Mouse (Mus musculus) liver, embryonic 15.5 days (tissue): ENCODE data around the gene Hyal2. TPM values are rescaled to one million over a fixed set of nuclear protein-coding genes. Genes with fewer than 3 reads are reported as not detected.

ENCODE experiments used
- ATAC-seq: fragments of 200-750 bp; cut with Nextera tagmentation; 2 replicates; pipeline ENCODE4 v1.8.0; 2017; ENCODE audit warnings: moderate number of reproducible peaks, mild to moderate bottlenecking, moderate library complexity; ENCODE audit not compliant: insufficient read depth
- H3K27ac ChIP-seq: fragments of 300-500 bp; sonication (generic); replicated peaks from 2 replicates; pipeline ENCODE4 v1.5.1; 2015; ENCODE audit warnings: mild to moderate bottlenecking, inconsistent platforms
- H3K27me3 ChIP-seq: fragments of 300-500 bp; sonication (generic); 2 replicates; pipeline ENCODE4 v1.6.1; 2015; ENCODE audit warnings: mild to moderate bottlenecking, inconsistent platforms
- H3K36me3 ChIP-seq: fragments of 300-500 bp; sonication (generic); replicated peaks from 2 replicates; pipeline ENCODE4 v1.6.1; 2015; ENCODE audit warnings: moderate library complexity, mild to moderate bottlenecking, inconsistent platforms
- H3K4me1 ChIP-seq: fragments of 300-500 bp; sonication (generic); replicated peaks from 2 replicates; pipeline ENCODE4 v1.6.1; 2015; ENCODE audit warnings: inconsistent platforms
- H3K4me2 ChIP-seq: fragments of 300-500 bp; sonication (generic); 2 replicates; pipeline ENCODE4 v1.6.1; 2015; ENCODE audit warnings: moderate library complexity, mild to moderate bottlenecking, inconsistent platforms
- H3K4me3 ChIP-seq: fragments of 300-500 bp; sonication (generic); replicated peaks from 2 replicates; pipeline ENCODE4 v1.5.1; 2015; ENCODE audit warnings: mild to moderate bottlenecking, inconsistent platforms
- H3K9ac ChIP-seq: fragments of 300-500 bp; sonication (generic); 2 replicates; pipeline ENCODE4 v1.6.1; 2015; ENCODE audit warnings: moderate library complexity, mild to moderate bottlenecking, inconsistent platforms
- H3K9me3 ChIP-seq: fragments of 300-500 bp; sonication (generic); replicated peaks from 2 replicates; pipeline ENCODE4 v1.6.1; 2016; ENCODE audit warnings: inconsistent platforms
- WGBS: fragments of 180-500 bp; shearing (Covaris S2); methylation state at CpG from one replicate; pipeline ENCODE4 v1.1.7; 2015; ENCODE audit warnings: mixed read lengths; ENCODE audit not compliant: insufficient replicate concordance; 5-methylcytosine and 5-hydroxymethylcytosine counted together
- polyA plus RNA-seq: library from polyadenylated mRNA; unstranded; fragments of >200 nt; fragmentation: Nextera tagmentation; extraction: Ambion mirVana; gene quantifications from 2 replicates; pipeline ENCODE4 v1.2.1, GENCODE M21; 2015

Gene Hyal2
- polyA plus RNA-seq, 1 experiment from 2014 or later: 48.8 TPM

DNA sequence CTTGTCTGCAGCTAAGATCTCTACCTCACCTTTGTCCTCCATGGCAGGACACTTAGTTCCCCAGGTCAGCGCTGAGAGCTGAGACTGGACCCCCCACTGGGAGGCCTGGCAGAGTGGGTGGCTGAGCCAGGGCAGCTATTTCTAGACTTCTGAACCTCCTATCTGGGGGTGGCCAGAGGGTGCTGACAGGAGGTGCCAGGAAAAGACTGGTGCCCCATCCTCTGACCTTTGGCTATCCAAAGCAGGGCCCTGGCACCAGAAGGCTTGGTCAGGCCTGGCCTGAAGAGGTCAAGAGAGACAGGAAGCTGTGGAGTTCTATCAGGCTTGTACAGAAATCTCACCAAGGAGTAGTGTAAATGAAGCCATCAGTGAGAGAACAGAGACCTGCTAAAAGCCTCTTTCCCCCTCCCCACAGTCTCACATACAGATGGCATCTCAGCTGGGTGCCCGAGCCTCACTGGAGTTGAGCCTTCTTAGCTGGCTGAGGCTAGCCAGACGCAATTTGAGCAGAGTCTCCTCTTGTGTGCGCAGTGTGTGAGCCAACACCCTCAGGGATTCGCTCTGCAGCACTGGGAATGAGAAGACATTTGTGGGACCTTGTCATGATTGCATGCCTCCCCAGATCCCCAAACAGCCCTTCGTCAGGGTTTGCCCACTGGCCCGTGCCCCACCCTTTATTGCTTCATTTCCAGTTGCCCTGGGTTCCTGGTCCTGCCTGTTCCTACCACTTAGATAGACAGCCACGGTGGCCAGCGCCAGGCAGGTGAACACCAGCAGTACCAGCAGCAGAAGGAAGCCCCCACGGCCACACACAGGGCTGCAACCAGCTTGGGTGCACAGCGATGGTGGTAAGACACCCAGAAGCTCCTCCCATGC, 25.6 kb downstream of the Hyal2 start:
- 88% methylated on average over 11 of the region's 11 CpGs for WGBS
- Histone ChIP-seq H3K4me3 (no peak overlapping the region), H3K9me3 (no peaks in the 10 kb centered on the region), H3K27me3 (no peaks in the 10 kb centered on the region), H3K4me1 (peaks cover 55% of the 10 kb centered on the region), H3K4me2 (no peak overlapping the region), H3K9ac (no peak overlapping the region), H3K36me3 (peaks cover 61% of the 10 kb centered on the region), H3K27ac (no peak overlapping the region)
- no peak for ATAC-seq

- no peaks in the 10 kb centered on the region for H3K9me3 ChIP-seq
- no peak overlapping the region for H3K9ac ChIP-seq
- H3K27ac ChIP-seq: no peak overlapping the region
- no peak overlapping the region for H3K4me3 ChIP-seq
- peaks cover 9% of the 10 kb centered on the region for H3K27me3 ChIP-seq
- H3K4me1 ChIP-seq: peaks cover 52% of the 10 kb centered on the region
- H3K4me2 ChIP-seq: no peak overlapping the region
- peaks cover 55% of the 10 kb centered on the region for H3K36me3 ChIP-seq
- WGBS: 85% methylated on average over 8 of the region's 8 CpGs
- ATAC-seq: no peak
Observed at GRCm38 (mm10) chr9:107594281-107595062, 26.7 kb downstream of the Hyal2 start.

GRCm38 (mm10) chr9:107596619-107597569, 29.1 kb downstream of the Hyal2 start:
- 74% methylated on average over 11 of the region's 11 CpGs for WGBS

DNA sequence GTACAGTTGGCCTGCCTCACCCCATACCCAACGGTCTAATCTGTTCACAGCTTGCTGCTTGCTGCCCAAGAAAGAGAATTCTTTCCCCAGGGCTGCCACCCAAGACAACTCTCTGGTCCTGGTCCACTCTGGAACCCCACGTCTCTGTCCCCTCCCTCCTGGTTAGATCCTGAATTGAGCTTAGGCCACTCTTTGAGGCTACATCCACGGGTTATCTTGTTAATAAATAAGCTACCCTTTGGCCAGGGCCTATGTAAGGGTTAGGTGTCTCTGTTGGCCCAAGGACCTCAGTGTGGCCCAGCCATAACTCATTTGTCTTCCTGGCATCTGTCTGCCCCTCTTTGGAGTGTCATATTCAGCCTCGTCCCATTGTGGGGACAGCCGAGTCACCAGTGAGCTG, 30.6 kb downstream of the Hyal2 start:
- H3K9ac ChIP-seq: no peak overlapping the region
- H3K4me2 ChIP-seq: no peak overlapping the region
- no peak overlapping the region for H3K27ac ChIP-seq
- WGBS: 58% methylated on average over 5 of the region's 5 CpGs
- peaks cover 49% of the 10 kb centered on the region for H3K4me1 ChIP-seq
- no peaks in the 10 kb centered on the region for H3K9me3 ChIP-seq
- H3K4me3 ChIP-seq: no peak overlapping the region
- no peak for ATAC-seq
- H3K36me3 ChIP-seq: peaks cover 16% of the 10 kb centered on the region
- H3K27me3 ChIP-seq: peaks cover 38% of the 10 kb centered on the region

More at GRCm38 (mm10) chr9:107596619-107597569, 29.1 kb downstream of the Hyal2 start:
- Histone ChIP-seq H3K4me1 (peaks cover 43% of the 10 kb centered on the region), H3K36me3 (peaks cover 31% of the 10 kb centered on the region), H3K9ac (no peak overlapping the region), H3K27ac (peak overlapping the region; percentile 5; the same call in 1 of the 2 replicates), H3K4me2 (no peak overlapping the region), H3K9me3 (no peaks in the 10 kb centered on the region), H3K4me3 (no peak overlapping the region), H3K27me3 (peaks cover 31% of the 10 kb centered on the region)
- ATAC-seq: no peak

DNA sequence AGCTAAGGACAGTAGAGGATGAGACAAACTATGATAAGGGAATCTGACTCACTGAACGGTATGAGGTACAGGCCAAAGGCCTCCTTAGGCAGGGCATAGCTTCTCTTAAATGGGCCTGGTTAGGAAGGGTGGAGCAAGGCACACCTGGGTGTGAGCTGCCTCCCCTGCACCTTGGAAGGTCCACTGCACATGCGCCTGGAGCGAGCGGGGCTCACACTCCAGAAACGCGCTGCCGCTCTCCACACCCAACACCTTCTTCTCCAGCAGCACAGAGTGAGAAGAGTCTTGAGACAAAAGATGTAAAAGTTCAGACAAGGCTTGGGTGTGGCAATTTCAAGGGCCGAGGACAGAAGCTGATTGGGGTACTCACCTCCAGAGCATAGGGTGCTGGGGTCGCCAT, 31.7 kb downstream of the Hyal2 start:
- H3K27me3 ChIP-seq: peaks cover 48% of the 10 kb centered on the region
- WGBS: 67% methylated on average over 9 of the region's 9 CpGs
- H3K27ac ChIP-seq: no peak overlapping the region
- no peak overlapping the region for H3K4me2 ChIP-seq
- no peak overlapping the region for H3K4me3 ChIP-seq
- no peak overlapping the region for H3K9ac ChIP-seq
- peaks cover 46% of the 10 kb centered on the region for H3K4me1 ChIP-seq
- peaks cover 6% of the 10 kb centered on the region for H3K36me3 ChIP-seq
- H3K9me3 ChIP-seq: no peaks in the 10 kb centered on the region
- ATAC-seq: no peak

DNA sequence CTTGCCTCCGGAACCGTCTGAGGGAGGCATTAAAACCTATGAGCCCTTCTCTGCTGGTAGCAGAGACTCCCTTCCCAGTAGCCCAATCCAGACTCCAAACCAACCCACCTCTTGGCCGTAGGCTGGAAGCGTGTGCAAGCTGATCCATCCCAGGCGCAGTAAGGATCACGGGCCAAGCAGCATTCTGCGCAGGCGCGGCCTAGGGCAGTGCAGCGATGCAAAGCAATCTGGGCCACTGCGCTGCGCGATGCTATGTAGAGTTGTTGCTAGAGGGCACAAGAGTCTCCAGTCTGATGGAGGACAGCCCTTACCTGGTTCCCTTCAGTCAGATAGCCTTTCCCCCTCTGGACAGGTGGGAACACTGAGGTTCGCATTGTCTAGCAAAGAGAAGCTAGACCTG, 32.1 kb downstream of the Hyal2 start:
- Histone ChIP-seq H3K27me3 (peaks cover 48% of the 10 kb centered on the region), H3K36me3 (peaks cover 2% of the 10 kb centered on the region), H3K27ac (no peak overlapping the region), H3K4me3 (no peak overlapping the region), H3K9me3 (no peaks in the 10 kb centered on the region), H3K4me1 (peaks cover 48% of the 10 kb centered on the region), H3K9ac (no peak overlapping the region), H3K4me2 (no peak overlapping the region)
- WGBS: 69% methylated on average over 14 of the region's 14 CpGs
- no peak for ATAC-seq

GRCm38 (mm10) chr9:107600745-107601144, 33.0 kb downstream of the Hyal2 start:
- no peak overlapping the region for H3K9ac ChIP-seq
- ATAC-seq: no peak
- no peak overlapping the region for H3K27ac ChIP-seq
- H3K4me3 ChIP-seq: no peak overlapping the region
- no peaks in the 10 kb centered on the region for H3K9me3 ChIP-seq
- H3K27me3 ChIP-seq: peaks cover 56% of the 10 kb centered on the region
- no peaks in the 10 kb centered on the region; the same call in 1 of the 2 replicates for H3K36me3 ChIP-seq
- no peak overlapping the region for H3K4me2 ChIP-seq
- WGBS: 62% methylated on average over 12 of the region's 12 CpGs
- peaks cover 55% of the 10 kb centered on the region for H3K4me1 ChIP-seq

GRCm38 (mm10) chr9:107601275-107601674, 33.5 kb downstream of the Hyal2 start:
- Histone ChIP-seq H3K27ac (no peak overlapping the region), H3K9ac (no peak overlapping the region), H3K9me3 (no peaks in the 10 kb centered on the region), H3K27me3 (peaks cover 61% of the 10 kb centered on the region), H3K36me3 (no peaks in the 10 kb centered on the region), H3K4me1 (peaks cover 55% of the 10 kb centered on the region), H3K4me3 (no peak overlapping the region), H3K4me2 (no peak overlapping the region)
- ATAC-seq: no peak
- 73% methylated on average over 11 of the region's 11 CpGs for WGBS

GRCm38 (mm10) chr9:107602068-107602648, 34.4 kb downstream of the Hyal2 start:
- Histone ChIP-seq H3K27me3 (peaks cover 62% of the 10 kb centered on the region), H3K4me3 (peak overlapping the region; percentile 31)

DNA sequence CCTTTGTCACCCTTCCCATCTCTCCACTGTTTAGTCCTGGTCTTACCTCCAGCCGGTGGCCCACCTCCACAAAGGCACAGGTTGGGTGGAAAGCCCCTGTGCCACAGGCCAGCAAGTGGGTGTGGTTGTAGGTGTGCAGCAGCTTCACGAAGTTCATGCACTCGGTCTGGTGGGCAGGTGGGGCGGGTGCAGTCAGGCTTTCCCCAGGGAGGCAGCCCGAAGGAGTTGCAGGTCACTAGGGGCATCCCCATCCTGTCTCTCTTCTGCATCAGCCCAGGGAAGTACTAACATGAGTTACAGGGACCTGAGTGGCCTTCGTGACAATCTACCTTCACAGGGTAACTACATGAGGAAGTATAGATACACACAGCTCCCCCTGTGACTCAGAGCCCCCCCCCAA, 35.5 kb downstream of the Hyal2 start:
- 57% methylated on average over 6 of the region's 6 CpGs for WGBS
- no peak for ATAC-seq
- Histone ChIP-seq H3K4me1 (peaks cover 57% of the 10 kb centered on the region), H3K27me3 (peaks cover 62% of the 10 kb centered on the region), H3K4me3 (no peak overlapping the region), H3K27ac (no peak overlapping the region), H3K9me3 (no peaks in the 10 kb centered on the region), H3K4me2 (no peak overlapping the region), H3K9ac (no peak overlapping the region), H3K36me3 (no peaks in the 10 kb centered on the region)

More at GRCm38 (mm10) chr9:107602068-107602648, 34.4 kb downstream of the Hyal2 start:
- Histone ChIP-seq H3K4me2 (peak overlapping the region; percentile 54), H3K9ac (no peak overlapping the region), H3K9me3 (no peaks in the 10 kb centered on the region), H3K27ac (no peak overlapping the region), H3K36me3 (no peaks in the 10 kb centered on the region), H3K4me1 (peaks cover 55% of the 10 kb centered on the region)
- WGBS: 4% methylated on average over 10 of the region's 10 CpGs
- ATAC-seq: 0 out of 2 replicates have a peak, but pooled peaks have one; percentile 33
